Mouse (Mus musculus): Measurements from ENCODE around the gene Tnnt2.

GRCm38 (mm10) chr1:135872991-135873390, 36.8 kb downstream of the Tnnt2 start:
- TF ChIP-seq CTCF (IDR thresholded peaks at IDR 0.05; ENCODE audit: low read depth, low read length), result no peak
- no peak for TF ChIP-seq POLR2A (IDR thresholded peaks at IDR 0.05; ENCODE audit: borderline replicate concordance, low read depth, low read length)
